Mouse (Mus musculus) lung, embryonic 16.5 days (tissue): ENCODE results near the gene D11Wsu47e. TPM values are rescaled to one million over a fixed set of nuclear protein-coding genes. Genes with fewer than 3 reads are reported as not detected.

Experiments used
- ATAC-seq: fragments of 200-750 bp; cut with Nextera tagmentation; 2 replicates; pipeline ENCODE4 v1.8.0; 2017; ENCODE audit warnings: low read depth, mild to moderate bottlenecking, moderate library complexity
- H3K27ac ChIP-seq: fragments of 300-500 bp; sonication (generic); 2 replicates; pipeline ENCODE4 v1.5.1; 2014; ENCODE audit warnings: mild to moderate bottlenecking, control low read depth, low read length
- H3K27me3 ChIP-seq: fragments of 300-500 bp; sonication (generic); 2 replicates; pipeline ENCODE4 v1.6.1; 2014; ENCODE audit warnings: low read depth, low read length, mixed read lengths; ENCODE audit not compliant: control insufficient read depth, insufficient read depth
- H3K36me3 ChIP-seq: fragments of 300-500 bp; sonication (generic); 2 replicates; pipeline ENCODE4 v1.6.1; 2014; ENCODE audit warnings: low read length; ENCODE audit not compliant: control insufficient read depth, insufficient read depth
- H3K4me1 ChIP-seq: fragments of 300-500 bp; sonication (generic); replicated peaks from 2 replicates; pipeline ENCODE4 v1.6.1; 2014; ENCODE audit warnings: low read length, mixed read lengths; ENCODE audit not compliant: control insufficient read depth, insufficient read depth
- H3K4me2 ChIP-seq: fragments of 300-500 bp; sonication (generic); 2 replicates; pipeline ENCODE4 v1.6.1; 2014; ENCODE audit warnings: low read depth, low read length, control low read depth
- H3K4me3 ChIP-seq: fragments of 300-500 bp; sonication (generic); 2 replicates; pipeline ENCODE4 v1.5.1; 2014; ENCODE audit warnings: mild to moderate bottlenecking, low read length, control low read depth
- H3K9ac ChIP-seq: fragments of 300-500 bp; sonication (generic); 2 replicates; pipeline ENCODE4 v1.6.1; 2014; ENCODE audit warnings: low read length, control low read depth
- H3K9me3 ChIP-seq: fragments of 300-500 bp; sonication (generic); 2 replicates; pipeline ENCODE4 v1.6.1; 2016; ENCODE audit warnings: low read length; ENCODE audit not compliant: control insufficient read depth
- WGBS: fragments of 180-500 bp; shearing (Covaris S2); extraction: QIAGEN DNeasy Blood & Tissue Kit; methylation state at CpG from one replicate; pipeline ENCODE4 v1.1.7; 2014; 5-methylcytosine and 5-hydroxymethylcytosine counted together
- polyA plus RNA-seq: library from polyadenylated mRNA; unstranded; fragments of >200 nt; fragmentation: Nextera tagmentation; extraction: Ambion mirVana; gene quantifications from 2 replicates; pipeline ENCODE4 v1.2.1, GENCODE M21; 2015

D11Wsu47e gene
- polyA plus RNA-seq, 1 experiment from 2014 or later, result 15.4 TPM

DNA sequence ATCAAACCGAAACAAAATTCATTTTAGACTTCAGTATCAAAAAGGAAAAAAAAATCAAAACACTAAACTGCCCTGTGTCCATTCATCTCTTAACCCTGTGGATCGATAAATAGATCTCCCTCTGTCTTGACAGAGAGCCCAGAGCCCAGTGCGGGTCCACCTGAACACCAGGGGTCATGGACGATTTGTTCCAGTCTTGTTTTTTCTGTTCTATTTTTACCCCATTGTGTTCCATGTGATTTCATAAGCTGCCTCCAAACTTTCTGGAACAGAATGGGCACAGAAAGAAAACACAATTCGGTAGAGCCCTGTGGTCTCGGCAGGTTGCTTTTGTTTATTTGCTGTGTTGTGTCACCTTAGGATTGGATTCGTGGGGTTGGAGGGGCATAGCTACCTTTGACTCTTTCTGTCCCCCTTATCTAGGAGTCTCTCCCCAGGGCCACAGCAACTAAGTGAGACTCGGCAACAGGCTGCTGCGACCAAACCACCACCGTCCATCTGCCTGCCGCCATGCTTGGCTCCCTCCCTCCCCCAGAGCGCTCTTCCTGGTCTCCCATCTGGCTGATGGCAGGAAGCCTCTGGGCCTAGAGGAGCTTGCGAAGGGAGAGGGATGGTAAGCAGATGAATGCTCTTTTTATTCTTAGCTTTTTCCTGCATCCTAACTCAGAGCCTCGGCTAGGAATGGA, 38.3 kb downstream of the D11Wsu47e start:
- peaks cover 12% of the 10 kb centered on the region for H3K36me3 ChIP-seq
- H3K27me3 ChIP-seq, result no peaks in the 10 kb centered on the region
- no peak overlapping the region for H3K9ac ChIP-seq
- peaks cover 14% of the 10 kb centered on the region for H3K4me1 ChIP-seq
- ATAC-seq, result no peak
- no peak overlapping the region for H3K4me2 ChIP-seq
- 44% methylated on average over 14 of the region's 14 CpGs for WGBS
- H3K9me3 ChIP-seq, result no peaks in the 10 kb centered on the region
- H3K4me3 ChIP-seq, result no peak overlapping the region
- H3K27ac ChIP-seq, result 0 out of 2 replicates have a peak overlapping the region, but pooled peaks have one; percentile 5

DNA sequence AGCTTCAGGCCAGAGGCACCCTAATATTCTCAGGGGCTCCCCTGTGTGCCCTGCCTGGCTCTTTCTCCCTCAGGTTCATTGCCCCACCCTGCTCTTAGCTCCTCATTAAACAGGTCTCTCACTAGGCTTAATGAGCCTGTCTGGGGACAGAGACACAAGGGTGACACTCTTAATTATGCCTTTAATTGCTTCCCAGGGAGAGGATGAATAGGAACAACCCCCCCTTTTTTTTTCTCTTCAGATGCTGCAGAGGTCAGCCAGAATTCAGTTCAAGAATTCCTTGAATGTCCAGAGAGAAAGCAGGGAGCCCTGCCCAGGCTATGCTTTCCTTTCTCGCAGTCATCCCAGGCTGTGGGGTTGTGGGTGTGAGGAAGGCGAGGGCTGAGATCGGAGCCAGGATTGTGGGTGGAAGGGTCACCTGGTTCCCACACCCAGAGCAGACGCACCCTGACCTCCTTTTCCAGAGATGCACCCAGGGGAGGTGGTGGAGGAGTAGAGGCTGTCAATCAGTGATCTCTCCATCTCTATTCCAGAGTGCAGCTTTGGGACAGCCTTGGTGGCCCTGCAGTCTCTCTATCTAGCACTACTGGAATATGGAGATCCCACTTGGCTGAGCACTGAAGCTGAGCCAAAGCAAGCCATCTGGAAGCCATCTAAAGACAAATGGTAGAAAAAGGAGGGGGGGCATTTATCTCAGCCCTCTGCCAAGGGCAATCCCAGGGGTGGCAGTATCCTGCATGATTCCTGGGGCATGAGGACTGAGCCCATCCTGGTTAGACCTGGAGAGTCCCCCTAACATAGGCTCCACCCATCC, 41.2 kb downstream of the D11Wsu47e start:
- peaks cover 31% of the 10 kb centered on the region for H3K36me3 ChIP-seq
- 79% methylated on average over 4 of the region's 4 CpGs for WGBS
- peak; percentile 21; the same call in 1 of the 2 replicates for ATAC-seq
- H3K27me3 ChIP-seq, result no peaks in the 10 kb centered on the region
- peak overlapping the region; percentile 45; the same call in 1 of the 2 replicates for H3K27ac ChIP-seq
- H3K9me3 ChIP-seq, result no peaks in the 10 kb centered on the region
- H3K9ac ChIP-seq, result no peak overlapping the region
- no peak overlapping the region for H3K4me3 ChIP-seq
- no peak overlapping the region for H3K4me2 ChIP-seq
- peaks cover 34% of the 10 kb centered on the region for H3K4me1 ChIP-seq

DNA sequence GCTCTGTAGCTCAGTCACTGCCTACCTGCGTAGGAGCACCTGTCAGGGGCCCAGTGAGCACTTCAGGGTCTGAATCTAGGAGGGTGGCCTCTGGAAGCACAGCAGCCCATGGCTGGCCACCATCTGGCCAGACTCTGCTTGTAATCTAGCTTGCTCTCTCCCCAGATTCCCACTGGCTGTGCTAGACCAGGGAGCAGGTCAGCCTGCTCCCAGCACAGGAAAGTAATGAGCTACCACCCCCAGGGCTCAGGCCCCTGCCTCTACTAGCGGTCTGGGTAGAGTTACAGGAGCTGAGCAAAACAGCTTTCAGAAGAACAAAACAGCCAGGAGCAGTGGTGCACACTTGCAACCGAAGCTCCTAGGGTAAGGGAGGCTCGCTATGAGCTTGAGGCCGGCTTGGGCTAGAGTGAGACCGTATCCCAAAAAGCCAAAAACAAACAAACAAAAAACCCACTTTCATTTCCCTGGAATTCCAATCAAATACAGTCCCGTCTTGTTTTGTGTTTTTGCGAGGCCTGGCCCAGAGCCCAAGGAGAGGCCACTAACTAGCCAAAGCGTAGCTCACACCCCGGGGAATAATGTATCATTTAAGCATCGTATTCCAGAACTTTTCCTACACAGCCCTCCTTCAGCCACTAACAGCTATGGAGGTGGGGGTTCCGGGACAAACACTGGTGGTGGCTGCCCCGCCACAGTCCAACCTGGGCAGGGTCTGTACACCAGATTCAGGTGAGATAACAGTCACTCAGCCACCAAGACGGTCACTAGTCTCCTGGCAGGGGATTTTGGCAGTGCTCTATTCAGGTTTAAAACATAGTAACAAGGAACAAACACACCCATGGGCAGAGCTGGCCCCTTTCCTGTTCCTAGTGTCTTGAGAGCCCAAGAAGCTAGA, 43.0 kb downstream of the D11Wsu47e start:
- H3K4me1 ChIP-seq, result peaks cover 51% of the 10 kb centered on the region

DNA sequence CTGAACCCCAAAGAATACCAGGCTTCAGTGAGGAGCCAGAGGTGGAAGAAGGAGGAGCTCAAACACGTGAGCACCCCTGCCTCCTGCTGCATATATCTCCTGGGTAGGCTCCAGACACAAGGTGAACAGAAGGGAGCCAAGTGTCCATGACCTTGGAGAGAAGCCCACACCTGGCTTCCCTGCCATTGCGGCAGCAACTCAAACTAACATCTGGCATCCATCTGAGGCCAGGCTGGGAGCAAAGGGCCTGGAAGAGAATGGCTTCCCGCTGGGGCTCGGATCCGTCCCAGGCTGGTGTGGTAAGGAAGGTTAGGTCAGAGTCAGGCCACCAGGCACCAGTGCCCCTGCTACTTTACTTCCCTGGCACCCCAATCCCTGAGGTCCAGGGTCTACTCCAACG, 43.8 kb downstream of the D11Wsu47e start:
- Histone ChIP-seq H3K36me3 (peaks cover 31% of the 10 kb centered on the region), H3K9me3 (no peaks in the 10 kb centered on the region), H3K9ac (no peak overlapping the region), H3K27me3 (no peaks in the 10 kb centered on the region), H3K27ac (0 out of 2 replicates have a peak overlapping the region, but pooled peaks have one; percentile 32), H3K4me1 (peaks cover 54% of the 10 kb centered on the region), H3K4me3 (no peak overlapping the region), H3K4me2 (no peak overlapping the region)
- no peak for ATAC-seq
- WGBS, result 58% methylated on average over 6 of the region's 6 CpGs

More for the DNA sequence above, 43.0 kb downstream of the D11Wsu47e start:
- Histone ChIP-seq H3K4me2 (no peak overlapping the region), H3K27me3 (no peaks in the 10 kb centered on the region), H3K27ac (peak overlapping the region; percentile 32; the same call in 1 of the 2 replicates), H3K9me3 (no peaks in the 10 kb centered on the region), H3K9ac (no peak overlapping the region), H3K36me3 (peaks cover 31% of the 10 kb centered on the region), H3K4me3 (no peak overlapping the region)
- 56% methylated on average over 14 of the region's 14 CpGs for WGBS
- no peak for ATAC-seq

DNA sequence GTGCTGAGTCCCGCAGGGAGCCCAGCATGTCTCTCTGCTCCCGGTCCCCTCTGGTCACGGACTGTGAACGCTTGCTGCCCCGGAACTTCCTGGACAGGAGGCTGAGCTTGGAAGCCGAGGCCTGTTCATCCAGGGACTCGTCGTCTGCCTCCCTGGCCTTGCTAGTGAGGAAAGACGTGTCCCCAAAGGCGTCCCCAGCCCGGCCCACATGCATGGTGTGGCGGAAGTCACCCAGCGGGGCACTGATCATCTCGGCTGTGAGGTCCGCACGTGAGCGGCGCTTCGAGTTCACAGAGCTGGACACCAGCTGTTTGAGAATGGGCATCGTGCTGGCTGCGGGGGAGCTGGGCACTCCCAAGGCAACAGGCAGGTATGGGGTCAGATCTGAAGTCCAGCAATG, 45.0 kb downstream of the D11Wsu47e start:
- Histone ChIP-seq H3K27me3 (no peaks in the 10 kb centered on the region), H3K27ac (no peak overlapping the region), H3K4me1 (peaks cover 67% of the 10 kb centered on the region), H3K9me3 (no peaks in the 10 kb centered on the region), H3K9ac (no peak overlapping the region), H3K36me3 (peaks cover 31% of the 10 kb centered on the region), H3K4me3 (no peak overlapping the region), H3K4me2 (no peak overlapping the region)
- no peak for ATAC-seq
- WGBS, result 80% methylated on average over 21 of the region's 21 CpGs

DNA sequence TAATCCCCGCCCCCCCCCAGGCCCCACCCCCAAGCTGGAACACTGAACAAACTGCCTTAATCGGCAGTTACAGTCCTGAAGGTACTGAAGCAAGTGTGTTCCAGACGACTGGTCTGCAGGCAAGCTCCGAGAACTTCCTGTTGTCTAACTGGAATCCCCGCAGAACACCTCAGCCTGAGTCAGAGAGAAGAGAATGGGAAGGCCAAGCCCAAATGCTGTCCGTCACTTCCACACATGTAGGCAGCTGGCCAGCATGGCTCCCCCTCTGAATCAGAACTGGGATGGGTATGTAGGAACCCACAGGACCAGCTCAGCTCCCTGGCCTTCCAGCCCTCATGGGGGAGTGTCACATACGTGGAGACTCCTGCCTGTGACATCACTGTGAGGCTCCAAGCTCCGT, 45.7 kb downstream of the D11Wsu47e start:
- no peak overlapping the region for H3K4me3 ChIP-seq
- no peaks in the 10 kb centered on the region for H3K27me3 ChIP-seq
- 47% methylated on average over 8 of the region's 8 CpGs for WGBS
- peaks cover 73% of the 10 kb centered on the region for H3K4me1 ChIP-seq
- ATAC-seq, result no peak
- no peak overlapping the region for H3K9ac ChIP-seq
- no peaks in the 10 kb centered on the region for H3K9me3 ChIP-seq
- H3K27ac ChIP-seq, result no peak overlapping the region
- no peak overlapping the region for H3K4me2 ChIP-seq
- peaks cover 31% of the 10 kb centered on the region for H3K36me3 ChIP-seq

DNA sequence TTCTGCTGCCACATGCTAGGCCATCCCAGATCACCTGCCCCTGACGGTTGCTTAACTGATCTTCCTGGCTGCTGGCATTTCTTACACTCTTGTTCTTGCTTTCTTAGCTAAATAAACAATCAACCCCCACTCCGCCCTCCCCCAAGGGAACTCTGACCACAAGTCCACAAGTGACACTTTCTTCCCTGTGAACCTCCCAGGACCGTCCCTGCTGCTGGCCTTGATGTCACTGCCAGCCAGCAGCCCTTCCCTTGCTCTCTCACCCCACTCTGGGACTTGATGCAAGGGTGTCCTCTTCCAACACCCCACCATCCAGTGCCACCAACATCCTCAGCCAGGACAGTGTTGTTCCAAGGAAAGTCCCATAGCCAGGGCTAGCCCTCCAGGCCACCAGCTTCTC, 46.7 kb downstream of the D11Wsu47e start:
- no peaks in the 10 kb centered on the region for H3K27me3 ChIP-seq
- peaks cover 83% of the 10 kb centered on the region for H3K4me1 ChIP-seq
- no peak overlapping the region for H3K4me2 ChIP-seq
- H3K4me3 ChIP-seq, result no peak overlapping the region
- WGBS, result 30% methylated on average over 3 of the region's 3 CpGs
- no peaks in the 10 kb centered on the region for H3K9me3 ChIP-seq
- no peak overlapping the region for H3K27ac ChIP-seq
- no peak overlapping the region for H3K9ac ChIP-seq
- H3K36me3 ChIP-seq, result peaks cover 31% of the 10 kb centered on the region
- ATAC-seq, result no peak

DNA sequence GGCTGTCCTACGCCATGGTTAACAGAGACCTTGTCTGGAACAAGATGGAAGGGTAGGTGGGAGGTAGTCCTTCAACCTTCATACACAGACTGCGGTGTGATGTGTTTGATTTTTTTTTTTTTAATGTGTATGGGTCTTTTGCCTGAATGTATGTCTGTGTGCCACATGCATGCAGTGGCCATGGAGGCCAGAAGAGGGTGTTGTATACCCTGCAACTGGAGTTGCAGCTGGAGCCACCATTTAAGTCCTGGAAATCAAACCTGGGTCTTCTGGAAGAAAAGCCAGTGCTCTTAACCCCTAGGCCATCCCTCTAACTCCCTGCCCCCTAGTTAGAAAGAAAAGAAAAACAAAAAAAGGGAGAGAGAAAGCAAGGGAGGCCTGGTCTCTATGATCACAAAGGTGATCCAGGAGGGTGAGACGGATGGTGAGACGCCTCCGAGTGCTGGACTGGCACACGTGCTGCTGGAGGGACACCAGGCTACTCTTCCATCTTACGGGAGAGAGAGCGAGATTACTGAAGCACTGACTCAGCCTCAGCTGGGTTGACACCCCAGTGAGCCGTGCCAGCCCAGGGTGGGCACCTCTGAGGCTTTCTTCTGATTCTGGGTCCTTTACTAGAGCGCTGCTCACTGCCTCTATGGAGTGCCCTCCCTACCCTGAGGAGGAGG, 47.9 kb downstream of the D11Wsu47e start:
- ATAC-seq, result no peak
- peaks cover 22% of the 10 kb centered on the region for H3K36me3 ChIP-seq
- no peaks in the 10 kb centered on the region for H3K27me3 ChIP-seq
- no peak overlapping the region for H3K9ac ChIP-seq
- no peak overlapping the region for H3K4me2 ChIP-seq
- peaks cover 87% of the 10 kb centered on the region for H3K4me1 ChIP-seq
- WGBS, result 88% methylated on average over 10 of the region's 10 CpGs
- H3K27ac ChIP-seq, result no peak overlapping the region
- no peaks in the 10 kb centered on the region for H3K9me3 ChIP-seq
- H3K4me3 ChIP-seq, result no peak overlapping the region
